Mouse (Mus musculus) macrophage (primary cell): ENCODE results near the gene Zswim1. TPM values are rescaled to one million over a fixed set of nuclear protein-coding genes. Genes with fewer than 3 reads are reported as not detected.
A peak's percentile ranks its signal among the peaks of the same experiment; 100 is the strongest.
"Not testable (repeated sequence)": the region's sequence is repeated elsewhere in the genome, so short reads cannot be mapped to it uniquely, and the experiment has no call there.

Experiments used
- H3K27ac ChIP-seq: fragments of 350-480 bp; formaldehyde crosslinking; 2 replicates; pipeline ENCODE4 v1.9.0; 2021
- H3K36me3 ChIP-seq: fragments of 350-480 bp; formaldehyde crosslinking; 2 replicates; pipeline ENCODE4 v1.9.0; 2021; ENCODE audit errors: inconsistent target
- H3K4me3 ChIP-seq: fragments of 350-480 bp; formaldehyde crosslinking; 2 replicates; pipeline ENCODE4 v1.9.0; 2021; ENCODE audit errors: inconsistent target
- H3K79me2 ChIP-seq: fragments of 350-480 bp; formaldehyde crosslinking; 2 replicates; pipeline ENCODE4 v1.9.0; 2021; ENCODE audit errors: inconsistent target
- WGBS: methylation state at CpG from one replicate; pipeline ENCODE4 v1.1.7; 2026; ENCODE audit warnings: inconsistent platforms; ENCODE audit not compliant: missing documents; 5-methylcytosine and 5-hydroxymethylcytosine counted together
- polyA plus RNA-seq: library from polyadenylated mRNA; stranded (reverse); fragments of 250-400 nt; gene quantifications from 3 replicates; pipeline ENCODE4 v1.2.4, GENCODE M21; 2018; ENCODE audit warnings: inconsistent platforms

Gene Zswim1
- polyA plus RNA-seq, 1 experiment from 2014 or later, result 5.2 TPM

GRCm38 (mm10) chr2:164857842-164858553, 35.5 kb downstream of the Zswim1 start:
- H3K79me2 ChIP-seq, result peaks cover 11% of the 10 kb centered on the region
- peak overlapping the region; percentile 85 for H3K27ac ChIP-seq
- WGBS, result 8% methylated on average over 15 of the region's 19 CpGs
- peak overlapping the region; percentile 73 for H3K4me3 ChIP-seq
- peaks cover 21% of the 10 kb centered on the region for H3K36me3 ChIP-seq

GRCm38 (mm10) chr2:164859155-164859554, 36.7 kb downstream of the Zswim1 start:
- peaks cover 11% of the 10 kb centered on the region for H3K79me2 ChIP-seq
- no peak overlapping the region for H3K4me3 ChIP-seq
- 100% methylated on average over 2 of the region's 2 CpGs for WGBS
- no peak overlapping the region for H3K27ac ChIP-seq
- peaks cover 10% of the 10 kb centered on the region for H3K36me3 ChIP-seq

GRCm38 (mm10) chr2:164859640-164860432, 37.4 kb downstream of the Zswim1 start:
- H3K4me3 ChIP-seq, result no peak overlapping the region
- H3K79me2 ChIP-seq, result peaks cover 11% of the 10 kb centered on the region
- no peak overlapping the region for H3K27ac ChIP-seq
- WGBS, result 80% methylated on average over 9 of the region's 9 CpGs
- H3K36me3 ChIP-seq, result peaks cover 3% of the 10 kb centered on the region

GRCm38 (mm10) chr2:164861094-164861493, 38.6 kb downstream of the Zswim1 start:
- H3K79me2 ChIP-seq, result peaks cover 5% of the 10 kb centered on the region
- 85% methylated on average over 4 of the region's 4 CpGs for WGBS
- peak overlapping the region; percentile 96 for H3K27ac ChIP-seq
- no peaks in the 10 kb centered on the region for H3K36me3 ChIP-seq
- no peak overlapping the region for H3K4me3 ChIP-seq

- Histone ChIP-seq H3K4me3 (no peak overlapping the region), H3K79me2 (no peaks in the 10 kb centered on the region), H3K36me3 (no peaks in the 10 kb centered on the region), H3K27ac (peak overlapping the region; percentile 96)
- WGBS, result 2% methylated on average over 8 of the region's 9 CpGs
Measured at GRCm38 (mm10) chr2:164862179-164862861, 39.8 kb downstream of the Zswim1 start.

GRCm38 (mm10) chr2:164863411-164863810, 40.9 kb downstream of the Zswim1 start:
- H3K36me3 ChIP-seq, H3K4me3 ChIP-seq, H3K79me2 ChIP-seq: not testable (repeated sequence)
- H3K27ac ChIP-seq, result peak overlapping the region; percentile 96
- WGBS, result no CpG with 5 or more reads among the region's 9 CpGs

GRCm38 (mm10) chr2:164864593-164864992, 42.1 kb downstream of the Zswim1 start:
- 70% methylated on average over 4 of the region's 4 CpGs for WGBS
- Histone ChIP-seq H3K79me2 (no peaks in the 10 kb centered on the region), H3K27ac (peak overlapping the region; percentile 17; the same call in 1 of the 2 replicates)

GRCm38 (mm10) chr2:164866741-164867551, 44.5 kb downstream of the Zswim1 start:
- 20% methylated on average over 16 of the region's 16 CpGs for WGBS
- Histone ChIP-seq H3K4me3 (no peak overlapping the region), H3K36me3 (no peaks in the 10 kb centered on the region), H3K79me2 (no peaks in the 10 kb centered on the region), H3K27ac (peak overlapping the region; percentile 96)

More at GRCm38 (mm10) chr2:164864593-164864992, 42.1 kb downstream of the Zswim1 start:
- no peaks in the 10 kb centered on the region for H3K36me3 ChIP-seq
- H3K4me3 ChIP-seq, result no peak overlapping the region

GRCm38 (mm10) chr2:164867566-164867965, 45.1 kb downstream of the Zswim1 start:
- H3K27ac ChIP-seq, result peak overlapping the region; percentile 96
- no peak overlapping the region for H3K4me3 ChIP-seq
- H3K79me2 ChIP-seq, result no peaks in the 10 kb centered on the region
- 98% methylated on average over 7 of the region's 7 CpGs for WGBS
- no peaks in the 10 kb centered on the region for H3K36me3 ChIP-seq

GRCm38 (mm10) chr2:164868491-164868890, 46.0 kb downstream of the Zswim1 start:
- Histone ChIP-seq H3K79me2 (no peaks in the 10 kb centered on the region), H3K4me3 (no peak overlapping the region), H3K27ac (peak overlapping the region; percentile 96), H3K36me3 (no peaks in the 10 kb centered on the region)
- 2% methylated on average over 7 of the region's 7 CpGs for WGBS

- Histone ChIP-seq H3K79me2 (no peaks in the 10 kb centered on the region), H3K27ac (no peak overlapping the region), H3K4me3 (no peak overlapping the region), H3K36me3 (no peaks in the 10 kb centered on the region)
- 80% methylated on average over 6 of the region's 6 CpGs for WGBS
Measured at GRCm38 (mm10) chr2:164871602-164872303, 49.3 kb downstream of the Zswim1 start.

GRCm38 (mm10) chr2:164873621-164874020, 51.1 kb downstream of the Zswim1 start:
- Histone ChIP-seq H3K4me3 (peak overlapping the region; percentile 28), H3K79me2 (no peaks in the 10 kb centered on the region; the same call in 1 of the 2 replicates), H3K27ac (peak overlapping the region; percentile 87), H3K36me3 (no peaks in the 10 kb centered on the region)
- 73% methylated on average over 3 of the region's 3 CpGs for WGBS

GRCm38 (mm10) chr2:164874239-164874769, 51.8 kb downstream of the Zswim1 start:
- H3K4me3 ChIP-seq, result peak overlapping the region; percentile 28

More at GRCm38 (mm10) chr2:164874239-164874769, 51.8 kb downstream of the Zswim1 start:
- Histone ChIP-seq H3K36me3 (no peaks in the 10 kb centered on the region), H3K79me2 (peaks cover 4% of the 10 kb centered on the region; the same call in 1 of the 2 replicates), H3K27ac (peak overlapping the region; percentile 87)
- 58% methylated on average over 1 of the region's 1 CpGs for WGBS
